Comparison of ENCODE assay signal across 29 mouse cellular contexts in the genomic region with DNA sequence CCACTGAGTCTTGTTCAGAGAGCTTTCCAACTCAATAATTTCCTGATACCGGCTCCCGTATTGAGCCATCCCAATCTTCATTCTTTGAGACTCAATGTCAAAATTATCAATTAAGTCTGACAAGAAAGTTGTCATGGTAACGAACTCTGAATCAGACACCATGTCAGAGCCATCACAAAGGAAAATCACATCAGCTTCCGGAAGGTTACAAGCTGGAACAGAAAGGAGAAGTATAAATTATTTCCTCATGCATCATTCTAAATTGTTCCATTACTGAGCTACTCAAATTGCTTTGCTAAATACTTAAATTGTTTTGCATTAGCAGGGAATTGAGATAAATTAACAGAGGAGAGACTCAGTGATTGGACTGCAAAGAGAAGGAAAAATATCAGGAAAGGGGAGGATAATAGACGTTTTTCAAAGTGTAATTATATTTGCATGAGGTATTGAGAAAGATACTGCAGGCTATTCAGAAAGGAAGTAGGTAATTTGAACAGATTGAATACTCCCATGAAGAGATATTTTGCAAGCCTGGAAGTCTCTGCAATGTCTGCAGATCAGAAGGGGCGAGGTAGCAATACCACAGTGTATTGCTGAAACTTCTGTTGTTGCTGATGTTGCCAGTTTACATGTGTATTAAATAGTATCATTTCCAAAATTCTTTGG. TPM values are rescaled to one million over a fixed set of nuclear protein-coding genes. Genes with fewer than 3 reads are reported as not detected.
DNase-seq lines count a peak whose midpoint lies in the region; ATAC-seq lines count a peak whose summit lies in the region.
"Had no signal": no experiment of that assay in that cellular context is flagged by ENCODE, and none has a peak within 500 bp of the region (broad histone marks: within the 10 kb centered on the region; RNA-seq: fewer than 3 reads in every experiment).

No protein-coding gene starts in this region.

- H3K4me3 ChIP-seq in forebrain, embryonic 13.5 days: no peak overlapping the region
- no peak overlapping the region for H3K4me3 ChIP-seq in forebrain, embryonic 10.5 days
- no peak overlapping the region for H3K4me3 ChIP-seq in hindbrain, embryonic 15.5 days
- H3K4me3 ChIP-seq in hindbrain, embryonic 12.5 days: no peak overlapping the region
- H3K4me3 ChIP-seq in hindbrain, embryonic 16.5 days (ENCODE audit: low read length): no peak overlapping the region
- H3K4me3 ChIP-seq: embryonic facial prominence, embryonic 15.5 days; heart, adult 2 months; heart, embryonic 12.5 days; intestine, embryonic 15.5 days; layer of hippocampus, adult 2 months; left cerebral cortex, adult 2 months; limb, embryonic 13.5 days; lung, embryonic 15.5 days; midbrain, embryonic 12.5 days; myocyte; neural tube, embryonic 13.5 days had no signal

- no peak overlapping the region for H3K9ac ChIP-seq in forebrain, embryonic 13.5 days
- H3K9ac ChIP-seq in hindbrain, embryonic 15.5 days: no peak overlapping the region
- H3K9ac ChIP-seq in hindbrain, embryonic 12.5 days: no peak overlapping the region
- no peak overlapping the region for H3K9ac ChIP-seq in hindbrain, embryonic 16.5 days (ENCODE audit: low read depth, low read length)
- H3K9ac ChIP-seq: embryonic facial prominence, embryonic 15.5 days; heart, embryonic 12.5 days; intestine, embryonic 15.5 days; limb, embryonic 13.5 days; lung, embryonic 15.5 days; midbrain, embryonic 12.5 days; neural tube, embryonic 13.5 days had no signal

- no peak for DNase-seq in forebrain, embryonic 10.5 days (ENCODE audit: extremely low spot score, low spot score)
- peak; percentile 23 for DNase-seq in brain, adult 2 months (ENCODE audit: low read depth, low spot score)
- no peak for DNase-seq in gastrocnemius, postnatal 4 days (ENCODE audit: low spot score in 2 of 2)
- DNase-seq: adrenal gland, postnatal 10 days; cerebellum, adult 11-12 months; cerebellum, adult 9-11 months; gastrocnemius, postnatal 25 days; heart, adult 2 months; kidney, adult 2 months; kidney, postnatal 36 days had no signal

- H3K27me3 ChIP-seq in forebrain, embryonic 13.5 days: no peaks in the 10 kb centered on the region
- H3K27me3 ChIP-seq in forebrain, embryonic 10.5 days (ENCODE audit: poor library complexity, severe bottlenecking): no peaks in the 10 kb centered on the region
- H3K27me3 ChIP-seq in hindbrain, embryonic 15.5 days: no peaks in the 10 kb centered on the region
- H3K27me3 ChIP-seq in hindbrain, embryonic 12.5 days: no peaks in the 10 kb centered on the region
- H3K27me3 ChIP-seq in hindbrain, embryonic 16.5 days (replicated peaks; ENCODE audit: control insufficient read depth, insufficient read depth, low read length): no peaks in the 10 kb centered on the region
- H3K27me3 ChIP-seq: embryonic facial prominence, embryonic 15.5 days; heart, embryonic 12.5 days; intestine, embryonic 15.5 days; limb, embryonic 13.5 days; lung, embryonic 15.5 days; midbrain, embryonic 12.5 days; neural tube, embryonic 13.5 days had no signal

- no peak overlapping the region for H3K4me2 ChIP-seq in forebrain, embryonic 13.5 days
- H3K4me2 ChIP-seq in hindbrain, embryonic 15.5 days: no peak overlapping the region
- H3K4me2 ChIP-seq in hindbrain, embryonic 12.5 days (replicated peaks): no peak overlapping the region
- no peak overlapping the region for H3K4me2 ChIP-seq in hindbrain, embryonic 16.5 days (ENCODE audit: low read length)
- H3K4me2 ChIP-seq: embryonic facial prominence, embryonic 15.5 days; heart, embryonic 12.5 days; intestine, embryonic 15.5 days; limb, embryonic 13.5 days; liver, embryonic 11.5 days; lung, embryonic 15.5 days; midbrain, embryonic 12.5 days; neural tube, embryonic 13.5 days had no signal

- peak overlapping the region; percentile 10; the same call in 1 of the 2 replicates for H3K27ac ChIP-seq in forebrain, embryonic 13.5 days
- H3K27ac ChIP-seq in forebrain, embryonic 10.5 days: no peak overlapping the region
- H3K27ac ChIP-seq in hindbrain, embryonic 15.5 days (replicated peaks): peak overlapping the region; percentile 43
- H3K27ac ChIP-seq in hindbrain, embryonic 12.5 days: no peak overlapping the region
- H3K27ac ChIP-seq in hindbrain, embryonic 16.5 days (ENCODE audit: low read depth, low read length): no peak overlapping the region
- H3K27ac ChIP-seq: embryonic facial prominence, embryonic 15.5 days; heart, adult 2 months; intestine, embryonic 15.5 days; layer of hippocampus, adult 2 months; left cerebral cortex, adult 2 months; limb, embryonic 13.5 days; lung, embryonic 15.5 days; midbrain, embryonic 12.5 days; neural tube, embryonic 13.5 days had no signal

- H3K4me1 ChIP-seq in forebrain, embryonic 13.5 days: 0 out of 2 replicates have a peak, but pooled peaks cover 4% of the 10 kb centered on the region
- no peaks in the 10 kb centered on the region for H3K4me1 ChIP-seq in forebrain, embryonic 10.5 days
- H3K4me1 ChIP-seq in hindbrain, embryonic 15.5 days (replicated peaks): peaks cover 9% of the 10 kb centered on the region; the same call in 1 of the 2 replicates
- H3K4me1 ChIP-seq in hindbrain, embryonic 12.5 days: no peaks in the 10 kb centered on the region
- H3K4me1 ChIP-seq in hindbrain, embryonic 16.5 days (ENCODE audit: control insufficient read depth, insufficient read depth, low read depth, low read length): peaks cover 4% of the 10 kb centered on the region; the same call in 1 of the 2 replicates
- H3K4me1 ChIP-seq: embryonic facial prominence, embryonic 15.5 days; heart, embryonic 12.5 days; intestine, embryonic 15.5 days; limb, embryonic 13.5 days; lung, embryonic 15.5 days; midbrain, embryonic 12.5 days; neural tube, embryonic 13.5 days had no signal

- ATAC-seq in forebrain, embryonic 13.5 days: peak; percentile 55; the same call in 1 of the 2 replicates
- ATAC-seq in hindbrain, embryonic 15.5 days (ENCODE audit: low FRiP score, low read depth): peak; percentile 38; the same call in 1 of the 2 replicates
- no peak for ATAC-seq in hindbrain, embryonic 12.5 days (ENCODE audit: low FRiP score)
- ATAC-seq in hindbrain, embryonic 16.5 days: 0 out of 2 replicates have a peak, but pooled peaks have one; percentile 17
- no peak for ATAC-seq in activated CD4-positive, CD25-positive, alpha-beta regulatory T cell, adult 4 months
- ATAC-seq: intestine, embryonic 15.5 days had no signal

- H3K36me3 ChIP-seq in forebrain, embryonic 13.5 days (ENCODE audit: poor library complexity, severe bottlenecking): no peaks in the 10 kb centered on the region
- no peaks in the 10 kb centered on the region for H3K36me3 ChIP-seq in forebrain, embryonic 10.5 days (replicated peaks)
- no peaks in the 10 kb centered on the region for H3K36me3 ChIP-seq in hindbrain, embryonic 15.5 days
- no peaks in the 10 kb centered on the region for H3K36me3 ChIP-seq in hindbrain, embryonic 12.5 days
- no peaks in the 10 kb centered on the region for H3K36me3 ChIP-seq in hindbrain, embryonic 16.5 days (ENCODE audit: control insufficient read depth, insufficient read depth, low read length)
- H3K36me3 ChIP-seq: embryonic facial prominence, embryonic 15.5 days; G1E; heart, embryonic 12.5 days; intestine, embryonic 15.5 days; limb, embryonic 13.5 days; lung, embryonic 15.5 days; midbrain, embryonic 12.5 days; neural tube, embryonic 13.5 days had no signal

- 57% methylated on average over 6 of the region's 6 CpGs for WGBS in forebrain, embryonic 13.5 days
- 83% methylated on average over 6 of the region's 6 CpGs for WGBS in forebrain, embryonic 10.5 days
- 48% methylated on average over 6 of the region's 6 CpGs for WGBS in hindbrain, embryonic 15.5 days
- WGBS in hindbrain, embryonic 12.5 days: 61% methylated on average over 6 of the region's 6 CpGs
- WGBS in hindbrain, embryonic 16.5 days: 52% methylated on average over 6 of the region's 6 CpGs

- H3K9me3 ChIP-seq in forebrain, embryonic 13.5 days (replicated peaks): no peaks in the 10 kb centered on the region
- no peaks in the 10 kb centered on the region for H3K9me3 ChIP-seq in forebrain, embryonic 10.5 days
- H3K9me3 ChIP-seq in hindbrain, embryonic 15.5 days: no peaks in the 10 kb centered on the region
- no peaks in the 10 kb centered on the region for H3K9me3 ChIP-seq in hindbrain, embryonic 12.5 days (replicated peaks)
- H3K9me3 ChIP-seq in hindbrain, embryonic 16.5 days (ENCODE audit: control insufficient read depth, low read length): no peaks in the 10 kb centered on the region
- H3K9me3 ChIP-seq: embryonic facial prominence, embryonic 15.5 days; heart, embryonic 12.5 days; intestine, embryonic 15.5 days; limb, embryonic 13.5 days; lung, embryonic 15.5 days; midbrain, embryonic 12.5 days; neural tube, embryonic 13.5 days had no signal

RNA-seq across cellular contexts. Expression of gene Col6a5, which starts 31.9 kb away (rescaled TPM):
- 0.06 and 0.08 TPM in 2 replicates for polyA plus RNA-seq in forebrain, embryonic 13.5 days (2015; fragmentation: Nextera tagmentation; extraction: Ambion mirVana)
- not detected in 2 replicates for polyA plus RNA-seq in forebrain, embryonic 10.5 days (2016; fragmentation: Nextera tagmentation; extraction: Ambion mirVana)
- 0.16 and 0.40 TPM in 2 replicates for polyA plus RNA-seq in hindbrain, embryonic 15.5 days (2015; fragmentation: Nextera tagmentation; extraction: Ambion mirVana)
- polyA plus RNA-seq in hindbrain, embryonic 12.5 days (2016; fragmentation: Nextera tagmentation; extraction: Ambion mirVana): 0.04 and 0.09 TPM in 2 replicates
- 0.21 and 0.35 TPM in 2 replicates for polyA plus RNA-seq in hindbrain, embryonic 16.5 days (2015; fragmentation: Nextera tagmentation; extraction: Ambion mirVana)
- polyA plus RNA-seq in activated CD4-positive, CD25-positive, alpha-beta regulatory T cell, adult 4 months (2017; shearing (Covaris generic)): not detected
- 1 to 10 TPM; 2.2 to 2.8 TPM for total RNA-seq in gastrocnemius, postnatal 4 days (2021)
- total RNA-seq: hematopoietic stem cell, adult 5-6 weeks; megakaryocyte progenitor cell, adult 5-6 weeks had no signal
- polyA plus RNA-seq: G1E; liver, embryonic 11.5 days; myocyte had no signal

Comparison
In these comparisons a context has a peak if more than half of its experiments do, and no peak if none do; other contexts are left out.
1. ATAC-seq: peak in forebrain, embryonic 13.5 days (single experiment), hindbrain, embryonic 15.5 days (single experiment) and hindbrain, embryonic 16.5 days (single experiment); none in hindbrain, embryonic 12.5 days (single experiment) and activated CD4-positive, CD25-positive, alpha-beta regulatory T cell, adult 4 months (single experiment).
2. H3K27ac ChIP-seq: peak in forebrain, embryonic 13.5 days (single experiment) and hindbrain, embryonic 15.5 days (single experiment); none in forebrain, embryonic 10.5 days (single experiment), hindbrain, embryonic 12.5 days (single experiment) and hindbrain, embryonic 16.5 days (single experiment).